Mouse (Mus musculus) adipocyte (in vitro differentiated cells): ENCODE measurements around the gene Rab25.

Experiments used
- DNase-seq: peaks from one replicate; pipeline ENCODE4 v3.0.0-alpha.2; 2016; ENCODE audit warnings: low spot score

Gene Rab25

GRCm38 (mm10) chr3:88502641-88503504 is 45.2 kb downstream of the Rab25 start:
- peak; percentile 95 for DNase-seq

- DNase-seq, result peak; percentile 87
Observed at GRCm38 (mm10) chr3:88502031-88502571, 46.0 kb downstream of the Rab25 start.

GRCm38 (mm10) chr3:88501366-88502030 is 46.6 kb downstream of the Rab25 start:
- peak; percentile 75 for DNase-seq

- no peak for DNase-seq
Observed at GRCm38 (mm10) chr3:88500655-88501365, 47.3 kb downstream of the Rab25 start.

GRCm38 (mm10) chr3:88500087-88500486 is 48.0 kb downstream of the Rab25 start:
- DNase-seq, result no peak

- no peak for DNase-seq
Observed at GRCm38 (mm10) chr3:88499580-88499979, 48.5 kb downstream of the Rab25 start.

GRCm38 (mm10) chr3:88495741-88496415 is 52.2 kb downstream of the Rab25 start:
- DNase-seq, result peak; percentile 59

GRCm38 (mm10) chr3:88494836-88495628 is 53.1 kb downstream of the Rab25 start:
- peak; percentile 88 for DNase-seq

GRCm38 (mm10) chr3:88493706-88494582 is 54.2 kb downstream of the Rab25 start:
- DNase-seq, result no peak
